Comparison of ENCODE assay signal across 21 mouse cellular contexts in genomic region chr6:117104047-117104446, GRCm38 (mm10).
DNase-seq lines count a peak whose midpoint lies in the region; ATAC-seq and TF ChIP-seq lines count a peak whose summit lies in the region.
"Had no signal": no experiment of that assay in that cellular context is flagged by ENCODE, and none has a peak within 500 bp of the region (broad histone marks: within the 10 kb centered on the region; RNA-seq: fewer than 3 reads in every experiment).

No protein-coding gene starts in this region.

- TF ChIP-seq CTCF in midbrain, postnatal 0 days (IDR thresholded peaks at IDR 0.05): no peak

- H3K9me3 ChIP-seq in heart, embryonic 12.5 days (replicated peaks): no peaks in the 10 kb centered on the region
- H3K9me3 ChIP-seq in midbrain, postnatal 0 days (ENCODE audit: low read length): no peaks in the 10 kb centered on the region
- no peaks in the 10 kb centered on the region for H3K9me3 ChIP-seq in midbrain, embryonic 16.5 days (replicated peaks; ENCODE audit: control insufficient read depth, low read length, poor library complexity, severe bottlenecking)
- H3K9me3 ChIP-seq: forebrain, embryonic 13.5 days; heart, embryonic 15.5 days; liver, embryonic 15.5 days had no signal

- no peaks in the 10 kb centered on the region for H3K36me3 ChIP-seq in heart, embryonic 12.5 days
- no peaks in the 10 kb centered on the region for H3K36me3 ChIP-seq in midbrain, postnatal 0 days (ENCODE audit: insufficient read depth, low read length)
- H3K36me3 ChIP-seq in midbrain, embryonic 16.5 days (ENCODE audit: control insufficient read depth, insufficient read depth, low read length): no peaks in the 10 kb centered on the region
- H3K36me3 ChIP-seq: heart, embryonic 15.5 days; liver, embryonic 15.5 days had no signal

- peak; percentile 53 to 66 for DNase-seq in cerebellum, postnatal 10 days
- DNase-seq in cerebellum, adult 9-10 months: no peak
- DNase-seq in heart, adult 11 months: peak; percentile 67
- DNase-seq in midbrain, postnatal 0 days (ENCODE audit: low spot score): peak; percentile 8
- no peak for DNase-seq in spleen, postnatal 14 days (ENCODE audit: low spot score in 2 of 2)
- DNase-seq: adrenal gland, adult 2 months; kidney, adult 8-10 months; kidney, postnatal 10 days; layer of hippocampus, adult 9-11 months; lung, embryonic 14.5 days; lung, postnatal 14 days; midbrain, embryonic 14.5 days; right cerebral cortex, postnatal 25 days; thymus, postnatal 14 days had no signal

- no peak overlapping the region for H3K9ac ChIP-seq in heart, embryonic 12.5 days
- H3K9ac ChIP-seq in midbrain, postnatal 0 days (replicated peaks; ENCODE audit: low read length, poor library complexity, severe bottlenecking): no peak overlapping the region
- H3K9ac ChIP-seq in midbrain, embryonic 16.5 days (ENCODE audit: low read depth, low read length): no peak overlapping the region
- H3K9ac ChIP-seq: forebrain, embryonic 13.5 days; heart, embryonic 15.5 days; liver, embryonic 15.5 days; lung, embryonic 14.5 days had no signal

- 83% methylated on average over 6 of the region's 6 CpGs for WGBS in heart, embryonic 12.5 days
- 62% methylated on average over 6 of the region's 6 CpGs for WGBS in midbrain, postnatal 0 days
- WGBS in midbrain, embryonic 16.5 days: 64% methylated on average over 6 of the region's 6 CpGs

- H3K27me3 ChIP-seq in heart, embryonic 12.5 days (replicated peaks): no peaks in the 10 kb centered on the region; the same call in 1 of the 2 replicates
- H3K27me3 ChIP-seq in midbrain, postnatal 0 days (ENCODE audit: insufficient read depth, low read length): no peaks in the 10 kb centered on the region
- H3K27me3 ChIP-seq in midbrain, embryonic 16.5 days (ENCODE audit: control insufficient read depth, insufficient read depth, low read depth, low read length): no peaks in the 10 kb centered on the region
- H3K27me3 ChIP-seq: forebrain, embryonic 13.5 days; heart, embryonic 15.5 days; liver, embryonic 15.5 days had no signal

- H3K4me3 ChIP-seq in heart, embryonic 12.5 days: no peak overlapping the region
- H3K4me3 ChIP-seq in midbrain, postnatal 0 days (ENCODE audit: low read depth, low read length): no peak overlapping the region
- no peak overlapping the region for H3K4me3 ChIP-seq in midbrain, embryonic 16.5 days (ENCODE audit: low read depth, low read length)
- H3K4me3 ChIP-seq: forebrain, embryonic 13.5 days; heart, embryonic 15.5 days; liver, embryonic 15.5 days had no signal

- no peak for ATAC-seq in heart, embryonic 12.5 days (ENCODE audit: insufficient number of reproducible peaks, low FRiP score)
- no peak for ATAC-seq in midbrain, postnatal 0 days (ENCODE audit: low FRiP score)
- ATAC-seq in midbrain, embryonic 16.5 days: no peak
- ATAC-seq: activated CD4-positive, CD25-positive, alpha-beta regulatory T cell, adult 4 months; forebrain, embryonic 13.5 days; intestine, embryonic 16.5 days had no signal

- H3K27ac ChIP-seq in heart, embryonic 12.5 days (ENCODE audit: poor library complexity, severe bottlenecking): no peak overlapping the region
- H3K27ac ChIP-seq in midbrain, postnatal 0 days (ENCODE audit: low read depth, low read length): no peak overlapping the region
- H3K27ac ChIP-seq in midbrain, embryonic 16.5 days (ENCODE audit: low read length): no peak overlapping the region
- H3K27ac ChIP-seq: forebrain, embryonic 13.5 days; heart, embryonic 15.5 days; liver, embryonic 15.5 days had no signal

- no peaks in the 10 kb centered on the region for H3K4me1 ChIP-seq in heart, embryonic 12.5 days (replicated peaks)
- no peaks in the 10 kb centered on the region for H3K4me1 ChIP-seq in midbrain, postnatal 0 days (ENCODE audit: insufficient read depth, low read length)
- H3K4me1 ChIP-seq in midbrain, embryonic 16.5 days (ENCODE audit: control insufficient read depth, insufficient read depth, low read length): no peaks in the 10 kb centered on the region
- H3K4me1 ChIP-seq: forebrain, embryonic 13.5 days; heart, embryonic 15.5 days; liver, embryonic 15.5 days had no signal

- H3K4me2 ChIP-seq in heart, embryonic 12.5 days: no peak overlapping the region
- H3K4me2 ChIP-seq in midbrain, postnatal 0 days (ENCODE audit: low read depth, low read length, poor library complexity, severe bottlenecking): no peak overlapping the region
- no peak overlapping the region for H3K4me2 ChIP-seq in midbrain, embryonic 16.5 days (ENCODE audit: low read length)
- H3K4me2 ChIP-seq: forebrain, embryonic 13.5 days; heart, embryonic 15.5 days; liver, embryonic 15.5 days; lung, embryonic 14.5 days had no signal

Comparison
In these comparisons a context has a peak if more than half of its experiments do, and no peak if none do; other contexts are left out.
1. DNase-seq: peak in cerebellum, postnatal 10 days (2 of 2), heart, adult 11 months (single experiment) and midbrain, postnatal 0 days (single experiment); none in cerebellum, adult 9-10 months (single experiment) and spleen, postnatal 14 days (0 of 2).